Mouse (Mus musculus): ENCODE results near the gene Cbarp. TPM values are rescaled to one million over a fixed set of nuclear protein-coding genes. Genes with fewer than 3 reads are reported as not detected.
A peak's percentile ranks its signal among the peaks of the same experiment; 100 is the strongest.

Cbarp gene
- polyA plus RNA-seq, 1 experiment from 2014 or later, result 26.5 TPM

- no peaks in the 10 kb centered on the region for H3K36me3 ChIP-seq
- H3K4me3 ChIP-seq, result no peak overlapping the region
- no peak overlapping the region for H3K4me2 ChIP-seq (replicated peaks)
- no peak for ATAC-seq (ENCODE audit: low FRiP score, low read depth)
- WGBS, result 63% methylated on average over 6 of the region's 6 CpGs
- H3K27ac ChIP-seq, result no peak overlapping the region
- no peak overlapping the region for H3K9ac ChIP-seq
- H3K27me3 ChIP-seq (replicated peaks), result no peaks in the 10 kb centered on the region
- no peaks in the 10 kb centered on the region for H3K9me3 ChIP-seq
- no peaks in the 10 kb centered on the region for H3K4me1 ChIP-seq
These were observed 33.0 kb downstream of the Cbarp start for GRCm38 (mm10) chr10:80107678-80108077.

DNA sequence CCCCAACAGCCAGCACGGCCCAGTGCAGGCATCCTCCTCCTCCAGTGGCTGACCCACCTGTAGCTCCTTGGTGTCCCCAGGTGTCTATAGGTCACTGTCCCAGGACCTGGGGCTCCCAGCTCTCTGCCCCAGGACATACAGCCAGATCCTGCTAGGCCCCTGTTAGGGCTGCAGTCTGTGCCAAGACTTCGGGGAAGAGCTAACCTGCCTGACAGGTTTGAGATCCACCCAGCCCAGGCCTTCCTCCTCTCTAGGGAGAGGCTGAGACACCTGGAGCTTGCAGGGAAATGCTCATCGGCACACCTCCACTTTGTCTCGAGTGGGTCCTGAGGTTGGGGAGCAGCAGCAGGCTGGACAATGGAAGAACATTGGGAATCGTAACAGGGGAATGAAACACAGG is 34.7 kb downstream of the Cbarp start:
- peaks cover 10% of the 10 kb centered on the region for H3K4me1 ChIP-seq

DNA sequence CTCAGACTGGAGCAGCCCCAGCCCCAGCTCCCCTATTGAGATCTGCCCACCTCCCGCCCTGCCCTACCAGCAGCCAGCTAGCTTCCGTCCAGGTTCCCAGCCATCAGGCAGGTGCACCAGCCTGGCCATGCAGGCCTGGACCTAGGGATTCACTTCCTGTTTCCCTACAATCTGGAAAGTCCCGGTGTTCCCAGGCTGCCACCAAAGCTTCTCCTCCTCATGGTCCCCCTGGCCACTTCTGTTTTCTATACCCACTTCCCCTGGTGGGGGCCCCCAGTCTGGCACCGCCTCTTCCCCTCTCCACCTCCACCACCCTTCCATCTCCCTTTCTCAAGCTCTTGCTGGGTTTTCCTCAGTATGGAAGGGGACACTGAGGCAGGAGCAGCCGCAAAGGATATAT is 35.2 kb downstream of the Cbarp start, which contains the start of gene Sbno2:
Gene Sbno2, minus strand, starts transcription at position 112 of the 400 bp plus-strand sequence.
- no peak within 1 kb of the TSS for H3K27ac ChIP-seq
- no peak within 1 kb of the TSS for H3K9ac ChIP-seq
- H3K9me3 ChIP-seq, result no peaks in the 10 kb centered on the region
- no peak within 1 kb of the TSS for H3K4me3 ChIP-seq
- H3K4me2 ChIP-seq (replicated peaks), result no peak within 1 kb of the TSS
- WGBS, result 69% methylated on average over 5 of the region's 5 CpGs
- H3K27me3 ChIP-seq (replicated peaks), result no peaks in the 10 kb centered on the region
- no peaks in the 10 kb centered on the region for H3K36me3 ChIP-seq
- no peak for ATAC-seq (ENCODE audit: low FRiP score, low read depth)
- peaks cover 13% of the 10 kb centered on the region for H3K4me1 ChIP-seq

More for the DNA sequence above, 34.7 kb downstream of the Cbarp start:
- Histone ChIP-seq H3K4me2 (replicated peaks) (no peak overlapping the region), H3K36me3 (no peaks in the 10 kb centered on the region), H3K9ac (no peak overlapping the region), H3K27me3 (replicated peaks) (no peaks in the 10 kb centered on the region), H3K4me3 (no peak overlapping the region), H3K9me3 (no peaks in the 10 kb centered on the region), H3K27ac (no peak overlapping the region)
- WGBS, result 76% methylated on average over 5 of the region's 5 CpGs
- ATAC-seq (ENCODE audit: low FRiP score, low read depth), result no peak

DNA sequence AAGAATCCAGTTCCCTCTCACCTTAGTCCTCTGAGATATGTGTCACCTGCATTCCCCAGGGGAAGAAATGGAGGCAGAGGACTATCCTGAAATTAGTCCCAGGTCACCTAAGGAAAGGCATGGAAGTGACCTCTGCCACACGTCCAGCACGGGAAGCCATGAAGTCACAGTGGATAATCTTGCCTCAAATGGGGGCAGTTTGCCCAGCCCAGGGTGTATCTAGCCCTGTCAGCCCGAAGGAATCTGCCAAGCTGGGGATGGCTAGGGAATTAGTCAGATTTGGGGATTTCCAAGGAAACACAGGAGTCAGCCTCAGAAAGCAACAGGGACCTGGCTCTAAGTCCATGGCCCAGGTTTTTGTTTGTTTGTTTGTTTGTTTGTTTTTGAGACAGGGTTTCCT is 36.5 kb downstream of the Cbarp start:
- WGBS, result 76% methylated on average over 3 of the region's 3 CpGs
- Histone ChIP-seq H3K27ac (no peak overlapping the region), H3K4me2 (replicated peaks) (no peak overlapping the region), H3K4me3 (no peak overlapping the region), H3K4me1 (peaks cover 13% of the 10 kb centered on the region), H3K36me3 (no peaks in the 10 kb centered on the region), H3K9ac (no peak overlapping the region), H3K27me3 (replicated peaks) (no peaks in the 10 kb centered on the region), H3K9me3 (no peaks in the 10 kb centered on the region)
- no peak for ATAC-seq (ENCODE audit: low FRiP score, low read depth)

- Histone ChIP-seq H3K27ac (no peak overlapping the region), H3K27me3 (replicated peaks) (no peaks in the 10 kb centered on the region), H3K9ac (peak overlapping the region; percentile 84; the same call in 1 of the 2 replicates), H3K36me3 (no peaks in the 10 kb centered on the region), H3K4me1 (peaks cover 13% of the 10 kb centered on the region), H3K4me3 (no peak overlapping the region), H3K9me3 (no peaks in the 10 kb centered on the region), H3K4me2 (replicated peaks) (peak overlapping the region; percentile 98)
- no peak for ATAC-seq (ENCODE audit: low FRiP score, low read depth)
- 87% methylated on average over 2 of the region's 2 CpGs for WGBS
These were observed 37.6 kb downstream of the Cbarp start for GRCm38 (mm10) chr10:80103032-80103431.

DNA sequence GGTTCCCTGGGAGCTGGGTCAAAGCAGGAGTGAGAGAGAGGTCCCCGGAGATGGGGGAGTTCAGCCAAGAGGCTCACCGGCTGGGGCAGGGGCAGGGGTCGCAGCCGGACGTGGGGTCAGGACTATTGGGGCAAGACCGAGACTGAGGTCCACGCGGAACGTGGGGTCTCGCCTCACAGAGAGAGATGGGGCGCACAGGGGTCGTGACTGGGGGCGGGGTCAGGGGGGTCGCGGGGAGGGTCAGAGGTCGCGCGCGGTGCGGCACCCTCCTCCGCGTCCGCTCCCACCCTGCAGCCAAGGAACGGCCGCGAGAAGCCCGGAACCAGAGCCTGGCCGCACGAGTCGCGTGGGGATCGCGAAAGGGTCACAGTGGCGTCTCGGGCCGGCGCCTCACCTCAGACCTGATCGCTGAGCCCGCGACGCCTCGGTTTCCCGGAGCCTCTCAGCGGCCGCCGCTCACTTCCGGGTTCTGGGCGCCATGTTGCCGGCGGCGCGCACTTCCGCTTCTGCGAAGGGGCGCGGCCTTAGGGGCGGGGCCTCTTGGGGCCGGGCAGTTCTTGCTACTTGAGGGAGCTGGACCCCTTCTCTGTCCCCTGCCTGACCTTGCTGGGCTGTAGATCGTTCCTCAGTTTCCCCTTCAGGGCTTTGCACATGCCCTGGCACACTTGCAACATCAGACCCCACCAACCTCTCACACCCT is 38.3 kb downstream of the Cbarp start:
- Histone ChIP-seq H3K36me3 (no peaks in the 10 kb centered on the region), H3K27ac (peak overlapping the region; percentile 38; the same call in 1 of the 2 replicates), H3K4me2 (replicated peaks) (peak overlapping the region; percentile 98), H3K9ac (peak overlapping the region; percentile 84), H3K27me3 (replicated peaks) (no peaks in the 10 kb centered on the region), H3K4me3 (peak overlapping the region; percentile 93), H3K4me1 (peaks cover 15% of the 10 kb centered on the region), H3K9me3 (no peaks in the 10 kb centered on the region)
- WGBS, result under 1% methylated on average over 59 of the region's 59 CpGs
- peak; percentile 81 for ATAC-seq (ENCODE audit: low FRiP score, low read depth)

DNA sequence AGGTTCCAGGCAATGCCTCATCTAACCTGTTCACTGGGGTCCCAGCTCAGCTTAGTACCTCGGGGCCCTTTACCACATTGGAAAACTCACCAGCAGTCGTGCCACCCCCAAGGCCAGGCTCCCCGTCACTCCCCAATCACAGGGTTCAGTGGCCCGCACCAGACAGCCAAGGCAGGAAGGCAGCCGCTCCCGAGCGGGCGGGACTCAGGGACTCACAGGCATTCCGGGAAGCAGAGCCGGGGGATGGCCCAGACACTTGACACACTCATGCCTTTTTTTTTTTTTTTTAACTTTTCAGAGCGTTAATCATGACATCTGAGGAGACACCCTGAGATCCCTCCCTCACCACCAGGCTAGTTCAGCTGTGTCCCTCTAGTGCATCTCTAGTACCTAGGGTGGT is 39.7 kb downstream of the Cbarp start:
- Histone ChIP-seq H3K27me3 (replicated peaks) (no peaks in the 10 kb centered on the region), H3K36me3 (no peaks in the 10 kb centered on the region), H3K4me1 (peaks cover 19% of the 10 kb centered on the region), H3K27ac (no peak overlapping the region), H3K9me3 (no peaks in the 10 kb centered on the region), H3K4me3 (no peak overlapping the region), H3K4me2 (replicated peaks) (peak overlapping the region; percentile 98), H3K9ac (no peak overlapping the region)
- no peak for ATAC-seq (ENCODE audit: low FRiP score, low read depth)
- WGBS, result 72% methylated on average over 11 of the region's 11 CpGs

GRCm38 (mm10) chr10:80098630-80099029 is 42.0 kb downstream of the Cbarp start:
- no peak for ATAC-seq (ENCODE audit: low FRiP score, low read depth)
- no peak overlapping the region for H3K9ac ChIP-seq
- H3K4me3 ChIP-seq, result no peak overlapping the region
- peaks cover 19% of the 10 kb centered on the region for H3K4me1 ChIP-seq
- H3K9me3 ChIP-seq, result no peaks in the 10 kb centered on the region
- no peak overlapping the region for H3K4me2 ChIP-seq (replicated peaks)
- H3K27ac ChIP-seq, result no peak overlapping the region
- H3K36me3 ChIP-seq, result no peaks in the 10 kb centered on the region
- WGBS, result 83% methylated on average over 5 of the region's 5 CpGs
- no peaks in the 10 kb centered on the region for H3K27me3 ChIP-seq (replicated peaks)

GRCm38 (mm10) chr10:80097275-80097674 is 43.4 kb downstream of the Cbarp start:
- H3K9ac ChIP-seq, result no peak overlapping the region

GRCm38 (mm10) chr10:80095547-80095946 is 45.1 kb downstream of the Cbarp start:
- no peak overlapping the region for H3K4me3 ChIP-seq
- no peaks in the 10 kb centered on the region for H3K36me3 ChIP-seq
- H3K4me2 ChIP-seq (replicated peaks), result no peak overlapping the region
- no peaks in the 10 kb centered on the region for H3K9me3 ChIP-seq
- H3K27me3 ChIP-seq (replicated peaks), result no peaks in the 10 kb centered on the region
- 86% methylated on average over 5 of the region's 5 CpGs for WGBS
- no peak overlapping the region for H3K9ac ChIP-seq
- H3K27ac ChIP-seq, result no peak overlapping the region
- no peak for ATAC-seq (ENCODE audit: low FRiP score, low read depth)
- H3K4me1 ChIP-seq, result peaks cover 7% of the 10 kb centered on the region

More at GRCm38 (mm10) chr10:80097275-80097674, 43.4 kb downstream of the Cbarp start:
- ATAC-seq (ENCODE audit: low FRiP score, low read depth), result no peak
- Histone ChIP-seq H3K4me1 (peaks cover 19% of the 10 kb centered on the region), H3K4me2 (replicated peaks) (no peak overlapping the region), H3K4me3 (no peak overlapping the region), H3K36me3 (no peaks in the 10 kb centered on the region), H3K27ac (no peak overlapping the region), H3K27me3 (replicated peaks) (no peaks in the 10 kb centered on the region), H3K9me3 (no peaks in the 10 kb centered on the region)
- 19% methylated on average over 7 of the region's 7 CpGs for WGBS

GRCm38 (mm10) chr10:80094684-80095083 is 46.0 kb downstream of the Cbarp start:
- Histone ChIP-seq H3K4me2 (replicated peaks) (no peak overlapping the region), H3K9ac (no peak overlapping the region), H3K4me1 (peaks cover 6% of the 10 kb centered on the region; the same call in 1 of the 2 replicates), H3K4me3 (no peak overlapping the region), H3K9me3 (no peaks in the 10 kb centered on the region), H3K36me3 (no peaks in the 10 kb centered on the region), H3K27me3 (replicated peaks) (no peaks in the 10 kb centered on the region), H3K27ac (no peak overlapping the region)
- 90% methylated on average over 3 of the region's 3 CpGs for WGBS
- ATAC-seq (ENCODE audit: low FRiP score, low read depth), result no peak

GRCm38 (mm10) chr10:80094085-80094484 is 46.5 kb downstream of the Cbarp start:
- Histone ChIP-seq H3K4me2 (replicated peaks) (no peak overlapping the region), H3K9ac (no peak overlapping the region), H3K27me3 (replicated peaks) (no peaks in the 10 kb centered on the region), H3K4me3 (no peak overlapping the region), H3K4me1 (peaks cover 6% of the 10 kb centered on the region; the same call in 1 of the 2 replicates), H3K36me3 (no peaks in the 10 kb centered on the region), H3K9me3 (no peaks in the 10 kb centered on the region), H3K27ac (no peak overlapping the region)
- no peak for ATAC-seq (ENCODE audit: low FRiP score, low read depth)
- 88% methylated on average over 6 of the region's 6 CpGs for WGBS

DNA sequence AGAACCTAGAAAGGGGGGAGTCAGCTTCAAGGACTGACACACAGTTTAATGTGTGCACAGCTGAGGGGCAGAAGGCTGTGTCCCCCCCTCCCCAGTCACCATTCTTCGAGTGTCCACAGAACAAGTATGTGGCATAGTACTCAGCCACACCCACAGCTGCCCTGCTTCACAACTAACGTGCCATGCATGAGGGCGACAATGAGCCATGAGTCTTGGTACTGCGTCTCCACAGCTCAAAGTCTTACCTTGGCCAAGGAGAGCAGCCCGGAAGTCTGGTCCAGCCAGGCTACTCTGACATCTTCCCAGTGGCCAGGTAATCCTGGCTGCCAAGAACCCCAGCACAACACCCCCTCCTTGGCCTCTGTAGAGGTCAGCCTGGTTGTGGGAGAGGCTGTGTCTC is 47.9 kb downstream of the Cbarp start:
- no peaks in the 10 kb centered on the region for H3K36me3 ChIP-seq
- peaks cover 6% of the 10 kb centered on the region; the same call in 1 of the 2 replicates for H3K4me1 ChIP-seq
- no peak for ATAC-seq (ENCODE audit: low FRiP score, low read depth)
- WGBS, result 83% methylated on average over 5 of the region's 5 CpGs
- H3K4me3 ChIP-seq, result no peak overlapping the region
- no peaks in the 10 kb centered on the region for H3K9me3 ChIP-seq
- H3K27ac ChIP-seq, result no peak overlapping the region
- H3K4me2 ChIP-seq (replicated peaks), result no peak overlapping the region
- H3K27me3 ChIP-seq (replicated peaks), result no peaks in the 10 kb centered on the region
- no peak overlapping the region for H3K9ac ChIP-seq
